Mouse (Mus musculus) CH12.LX (cell line): ENCODE results near the gene Tpst1. TPM values are rescaled to one million over a fixed set of nuclear protein-coding genes. Genes with fewer than 3 reads are reported as not detected.

Experiments used
- DNase-seq: peaks from one replicate; pipeline ENCODE4 v3.0.0-alpha.2; 2013; ENCODE audit errors: extremely low read depth
- H3K27ac ChIP-seq: 2 replicates; pipeline ENCODE4 v1.5.1; 2012; ENCODE audit warnings: low read depth, mild to moderate bottlenecking, control low read depth, moderate library complexity; ENCODE audit not compliant: insufficient read depth
- H3K27me3 ChIP-seq: replicated peaks from 2 replicates; pipeline ENCODE3; 2012; ENCODE audit warnings: inconsistent platforms
- H3K36me3 ChIP-seq, 2 experiments: replicated peaks in 1 of 2; 2 replicates each; pipeline versions ENCODE3 to v1.6.1; 2012; ENCODE audit warnings: inconsistent platforms in 1 of 2, low read length in 1 of 2, mild to moderate bottlenecking in 1 of 2, mixed read lengths in 1 of 2, moderate library complexity in 1 of 2; ENCODE audit not compliant: control insufficient read depth in 1 of 2, insufficient read depth in 1 of 2
- H3K4me1 ChIP-seq, 2 experiments: 2 replicates each; pipeline ENCODE4 v1.6.1; 2012; ENCODE audit warnings: inconsistent platforms in 1 of 2, moderate library complexity in 1 of 2; ENCODE audit not compliant: insufficient read depth in 2 of 2, control insufficient read depth in 1 of 2
- H3K4me2 ChIP-seq: 2 replicates; pipeline ENCODE4 v1.6.1; 2012; ENCODE audit warnings: low read depth, mild to moderate bottlenecking, control low read depth; ENCODE audit not compliant: poor library complexity, insufficient read depth, severe bottlenecking
- H3K4me3 ChIP-seq, 3 experiments: fragments of 150-350 bp in 1 of 3; sonication (generic) in 1 of 3; replicated peaks in 1 of 3; 2 replicates each; pipeline versions ENCODE3 to v1.5.1; 2011 to 2012; ENCODE audit warnings: low read depth in 2 of 3, low read length in 2 of 3, mild to moderate bottlenecking in 2 of 3, moderate library complexity in 2 of 3, control low read depth in 1 of 3, improper control_type of control experiment in 1 of 3, inconsistent platforms in 1 of 3, mixed read lengths in 1 of 3; ENCODE audit not compliant: poor library complexity in 1 of 3
- H3K79me2 ChIP-seq: replicated peaks from 2 replicates; pipeline ENCODE4 v1.6.1; 2012; ENCODE audit warnings: mild to moderate bottlenecking, moderate library complexity; ENCODE audit not compliant: control insufficient read depth, poor library complexity, insufficient read depth, severe bottlenecking; ENCODE audit errors: extremely low read depth
- H3K9ac ChIP-seq: 2 replicates; pipeline ENCODE4 v1.6.1; 2012; ENCODE audit warnings: low read depth, mild to moderate bottlenecking, control low read depth, moderate library complexity; ENCODE audit not compliant: insufficient read depth
- H3K9me3 ChIP-seq: replicated peaks from 2 replicates; pipeline ENCODE3; 2012; ENCODE audit warnings: low read length, inconsistent platforms, mixed read lengths
- CHD1 ChIP-seq: IDR thresholded peaks from 2 replicates; pipeline ENCODE4 v1.6.1; 2012; ENCODE audit warnings: low read depth, low read length, improper control_type of control experiment, inconsistent platforms
- CTCF ChIP-seq, 2 experiments: IDR thresholded peaks in 1 of 2; conservative IDR thresholded peaks in 1 of 2; 2 replicates each; pipeline ENCODE4 v1.5.1; 2011 to 2012; ENCODE audit warnings: low read depth in 2 of 2, low read length in 2 of 2, improper control_type of control experiment in 1 of 2, inconsistent platforms in 1 of 2, mild to moderate bottlenecking in 1 of 2, moderate library complexity in 1 of 2
- ELF1 ChIP-seq: IDR thresholded peaks from 2 replicates; pipeline ENCODE4 v1.6.1; 2014; ENCODE audit warnings: low read depth, mild to moderate bottlenecking, inconsistent platforms, low read length, improper control_type of control experiment
- ETS1 ChIP-seq: conservative IDR thresholded peaks from 2 replicates; pipeline ENCODE4 v1.6.1; 2012; ENCODE audit warnings: low read depth, mild to moderate bottlenecking, inconsistent platforms, low read length, improper control_type of control experiment, moderate library complexity
- HCFC1 ChIP-seq: IDR thresholded peaks from 2 replicates; pipeline ENCODE4 v1.6.1; 2012; ENCODE audit warnings: low read depth, mild to moderate bottlenecking, inconsistent platforms, low read length, improper control_type of control experiment
- IRF4 ChIP-seq: IDR thresholded peaks from 2 replicates; pipeline ENCODE4 v1.6.1; 2014; ENCODE audit warnings: low read depth, mild to moderate bottlenecking, inconsistent platforms, low read length, improper control_type of control experiment
- JUN ChIP-seq: IDR thresholded peaks from 2 replicates; pipeline ENCODE4 v1.6.1; 2011; ENCODE audit warnings: low read depth, mild to moderate bottlenecking, low read length, improper control_type of control experiment, moderate library complexity; ENCODE audit not compliant: insufficient read depth
- MAFK ChIP-seq: IDR thresholded peaks from 2 replicates; pipeline ENCODE4 v1.6.1; 2011; ENCODE audit warnings: low read length, improper control_type of control experiment; ENCODE audit not compliant: insufficient replicate concordance
- MAX ChIP-seq: IDR thresholded peaks from 2 replicates; pipeline ENCODE4 v1.6.1; 2011; ENCODE audit warnings: low read length, improper control_type of control experiment
- MXI1 ChIP-seq: IDR thresholded peaks from 2 replicates; pipeline ENCODE4 v1.6.1; 2011; ENCODE audit warnings: mild to moderate bottlenecking, low read depth, low read length, improper control_type of control experiment
- MYC ChIP-seq: IDR thresholded peaks from 2 replicates; pipeline ENCODE4 v1.6.1; 2011; ENCODE audit warnings: low read depth, mild to moderate bottlenecking, improper control_type of control experiment, low read length
- NELFE ChIP-seq: IDR thresholded peaks from 2 replicates; pipeline ENCODE4 v1.6.1; 2011; ENCODE audit warnings: low read depth, low read length, improper control_type of control experiment
- NRF1 ChIP-seq: IDR thresholded peaks from 2 replicates; pipeline ENCODE4 v1.6.1; 2014; ENCODE audit warnings: low read depth, mild to moderate bottlenecking, inconsistent platforms, low read length, improper control_type of control experiment, moderate library complexity
- POLR2A ChIP-seq: IDR thresholded peaks from 2 replicates; pipeline ENCODE4 v1.6.1; 2011; ENCODE audit warnings: low read depth, mild to moderate bottlenecking, improper control_type of control experiment, low read length
- RAD21 ChIP-seq: IDR thresholded peaks from 2 replicates; pipeline ENCODE4 v1.6.1; 2011; ENCODE audit warnings: low read depth, mild to moderate bottlenecking, low read length, improper control_type of control experiment, moderate library complexity
- RCOR1 ChIP-seq: conservative IDR thresholded peaks from 2 replicates; pipeline ENCODE4 v1.6.1; 2012; ENCODE audit warnings: low read depth, mild to moderate bottlenecking, inconsistent platforms, low read length, improper control_type of control experiment
- SMC3 ChIP-seq: IDR thresholded peaks from 2 replicates; pipeline ENCODE4 v1.6.1; 2011; ENCODE audit warnings: low read depth, low read length, improper control_type of control experiment
- TBP ChIP-seq: conservative IDR thresholded peaks from 2 replicates; pipeline ENCODE4 v1.6.1; 2011; ENCODE audit warnings: low read depth, low read length, improper control_type of control experiment
- USF1 ChIP-seq: IDR thresholded peaks from 2 replicates; pipeline ENCODE4 v1.6.1; 2014; ENCODE audit warnings: low read depth, mild to moderate bottlenecking, inconsistent platforms, low read length, improper control_type of control experiment
- USF2 ChIP-seq: conservative IDR thresholded peaks from 2 replicates; pipeline ENCODE4 v1.6.1; 2011; ENCODE audit warnings: low read depth, low read length, improper control_type of control experiment
- ZC3H11A ChIP-seq: IDR thresholded peaks from 2 replicates; pipeline ENCODE4 v1.6.1; 2012; ENCODE audit warnings: low read depth, mild to moderate bottlenecking, inconsistent platforms, low read length, improper control_type of control experiment
- ZKSCAN1 ChIP-seq: IDR thresholded peaks from 2 replicates; pipeline ENCODE4 v1.6.1; 2012; ENCODE audit warnings: low read depth, inconsistent platforms, low read length, improper control_type of control experiment, borderline replicate concordance
- ZNF384 ChIP-seq: IDR thresholded peaks from 2 replicates; pipeline ENCODE4 v1.6.1; 2012; ENCODE audit warnings: low read depth, low read length, improper control_type of control experiment, inconsistent platforms
- dilution Hi-C: fragments of 300-500 bp; cut with MboI; formaldehyde crosslinking; loops from 2 replicates; pipeline ENCODE4 v1.14.3; 2020; ENCODE audit warnings: low sequenced_read_pairs; ENCODE audit not compliant: extremely low pct_unique_long_range_greater_than_20kb, extremely low pct_ligation_motif_present
- in situ Hi-C: fragments of 300-500 bp; cut with MboI; formaldehyde crosslinking; loops from 3 replicates; pipeline ENCODE4 v1.14.3; 2019; ENCODE audit warnings: low sequenced_read_pairs, low pct_ligation_motif_present, low pct_unique_long_range_greater_than_20kb, mixed read lengths
- polyA plus RNA-seq: library from polyadenylated mRNA; unstranded; fragments of >175 nt; gene quantifications from 2 replicates; pipeline ENCODE4 v1.2.1, GENCODE M21; 2012; ENCODE audit warnings: low read depth; ENCODE audit not compliant: insufficient read length
- total RNA-seq, 2 experiments: library from RNA; depleted of rRNA; stranded (reverse); fragments of 300-350 nt in 1 of 2; fragments of >200 nt in 1 of 2; gene quantifications; 2 replicates each; pipeline ENCODE4 v1.2.3; 2012 to 2014

The Tpst1 gene
- total and polyA plus RNA-seq, 3 experiments = 36.8 to 52.5 (median 43.2) TPM

GRCm38 (mm10) chr5:130047013-130047412, 26.1 kb upstream of the Tpst1 start:
- Histone ChIP-seq H3K27me3 (no peaks in the 10 kb centered on the region), H3K79me2 (no peaks in the 10 kb centered on the region; the same call in 1 of the 2 replicates), H3K9me3 (no peaks in the 10 kb centered on the region), H3K27ac (no peak overlapping the region), H3K4me1 (peaks cover 0 to 16% of the 10 kb centered on the region in 2 experiments; a peak in 2 of 4 replicates), H3K36me3 (peaks cover 75 to 93% of the 10 kb centered on the region in 2 experiments), H3K4me3 (no peak overlapping the region), H3K9ac (no peak overlapping the region), H3K4me2 (no peak overlapping the region)
- dilution Hi-C loops (no loop called here), in situ Hi-C loops (loop anchor here (5.0 kb wide), 1 partner anchor 90 kb away; no protein-coding TSS in a partner anchor)
- no peak for DNase-seq
- peak; percentile 40 to 46; a peak in 3 of 4 replicates for TF ChIP-seq CTCF (conservative IDR thresholded peaks at IDR 0.05 in 1 of 2, IDR thresholded peaks at IDR 0.05 in 1 of 2; ENCODE audit: low read depth in 2 of 2, low read length in 2 of 2)
- no peak for TF ChIP-seq MYC
- no peak for TF ChIP-seq MXI1
- no peak for TF ChIP-seq MAFK

- Histone ChIP-seq H3K79me2 (no peaks in the 10 kb centered on the region; the same call in 1 of the 2 replicates), H3K27ac (no peak overlapping the region), H3K27me3 (no peaks in the 10 kb centered on the region), H3K9ac (no peak overlapping the region), H3K36me3 (peaks cover 66 to 90% of the 10 kb centered on the region in 2 experiments), H3K4me2 (no peak overlapping the region), H3K9me3 (no peaks in the 10 kb centered on the region), H3K4me3 (no peak overlapping the region), H3K4me1 (peaks cover 0 to 30% of the 10 kb centered on the region in 2 experiments; a peak in 2 of 4 replicates)
- DNase-seq = no peak
- dilution Hi-C loops (no loop called here), in situ Hi-C loops (loop anchor here (5.0 kb wide), 1 partner anchor 88 kb away; no protein-coding TSS in a partner anchor)
- no peak for TF ChIP-seq ETS1
- no peak for TF ChIP-seq ZC3H11A
- TF ChIP-seq NELFE = no peak
- no peak for TF ChIP-seq TBP
- TF ChIP-seq ZKSCAN1 = no peak
Measured at GRCm38 (mm10) chr5:130048786-130049520, 24.2 kb upstream of the Tpst1 start.

- Histone ChIP-seq H3K9ac (no peak overlapping the region), H3K36me3 (peaks cover 65 to 90% of the 10 kb centered on the region in 2 experiments), H3K27me3 (no peaks in the 10 kb centered on the region), H3K27ac (no peak overlapping the region), H3K4me3 (no peak overlapping the region), H3K4me1 (peaks cover 0 to 30% of the 10 kb centered on the region in 2 experiments; a peak in 2 of 4 replicates), H3K4me2 (no peak overlapping the region), H3K79me2 (no peaks in the 10 kb centered on the region; the same call in 1 of the 2 replicates), H3K9me3 (no peaks in the 10 kb centered on the region)
- in situ Hi-C loops (no loop called here), dilution Hi-C loops (no loop called here)
- DNase-seq = no peak
- TF ChIP-seq RCOR1 = no peak
- no peak for TF ChIP-seq HCFC1
- no peak for TF ChIP-seq TBP
- TF ChIP-seq RAD21 = no peak
- no peak for TF ChIP-seq ELF1
- no peak for TF ChIP-seq SMC3
- TF ChIP-seq NRF1 = no peak
- TF ChIP-seq POLR2A = no peak
- TF ChIP-seq USF1 = no peak
- no peak for TF ChIP-seq MAFK
- TF ChIP-seq MAX = no peak
- TF ChIP-seq USF2 = no peak
- no peak for TF ChIP-seq CTCF (conservative IDR thresholded peaks at IDR 0.05 in 1 of 2, IDR thresholded peaks at IDR 0.05 in 1 of 2; ENCODE audit: low read depth in 2 of 2, low read length in 2 of 2)
- no peak for TF ChIP-seq ZNF384
- no peak for TF ChIP-seq MYC
- TF ChIP-seq MXI1 = no peak
- no peak for TF ChIP-seq IRF4
- no peak for TF ChIP-seq CHD1
- TF ChIP-seq JUN = no peak
Measured at GRCm38 (mm10) chr5:130050416-130050815, 22.7 kb upstream of the Tpst1 start.
